Mouse (Mus musculus): ENCODE measurements around the gene Spef2. TPM values are rescaled to one million over a fixed set of nuclear protein-coding genes. Genes with fewer than 3 reads are reported as not detected.
A peak's percentile ranks its signal among the peaks of the same experiment; 100 is the strongest.
"Not testable (repeated sequence)": the region's sequence is repeated elsewhere in the genome, so short reads cannot be mapped to it uniquely, and the experiment has no call there.

Spef2 gene
- total RNA-seq, 2 experiments from 2014 or later, result 1.6 to 2.7 TPM

DNA sequence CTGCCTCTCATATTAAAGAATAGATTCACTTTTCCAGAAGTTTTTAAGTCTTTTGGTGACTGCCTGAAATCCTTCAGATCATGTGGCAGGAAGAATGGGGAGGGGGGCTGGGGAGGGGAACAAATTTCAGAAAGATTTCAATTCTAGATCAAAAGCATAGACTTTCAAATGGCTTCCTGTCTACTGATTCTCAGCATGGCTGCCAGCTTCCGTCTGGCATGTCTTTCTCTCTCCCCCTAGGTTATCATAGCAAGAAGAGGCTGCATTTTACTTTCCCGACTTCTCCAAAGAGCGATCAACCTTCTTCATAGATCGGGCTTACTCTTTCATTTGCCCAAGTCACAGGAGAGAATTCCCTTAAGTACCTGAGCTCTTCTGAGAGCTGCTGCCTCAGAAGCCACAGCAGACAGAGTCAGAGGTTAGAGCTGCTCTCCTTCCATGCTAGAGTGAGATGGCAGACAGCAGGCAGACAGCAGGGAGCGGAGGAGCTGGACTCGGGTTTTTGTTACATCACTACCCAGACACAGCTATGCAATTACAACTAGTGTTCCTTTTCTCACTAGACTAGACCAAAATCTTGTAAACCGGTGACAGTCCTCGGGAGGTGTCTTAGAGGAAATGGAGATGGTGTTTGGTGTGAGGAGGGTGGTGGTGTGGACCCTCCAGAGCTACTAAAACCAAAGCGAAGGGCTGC lies 71.2 kb downstream of the Spef2 start:
- no peak for DNase-seq (ENCODE audit: low spot score in 2 of 2)

DNA sequence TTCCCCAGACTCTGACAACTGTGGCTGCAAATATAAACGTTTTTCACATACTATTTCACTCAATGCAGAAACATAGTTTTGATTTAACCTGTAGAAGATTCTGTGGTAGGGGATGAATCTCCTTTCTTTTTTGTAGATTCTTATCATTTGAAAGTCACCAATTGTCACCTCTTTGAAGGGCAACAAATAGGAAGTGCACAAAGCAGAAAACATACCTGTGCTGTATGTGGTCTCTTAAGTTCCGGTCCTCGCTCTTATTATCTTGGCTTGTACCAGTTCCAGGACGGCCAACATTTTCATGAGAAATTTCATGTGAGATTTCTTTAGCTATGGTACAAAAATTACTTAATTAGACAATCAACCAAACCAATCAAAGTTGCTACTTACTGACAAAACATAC lies 80.1 kb downstream of the Spef2 start:
- DNase-seq (ENCODE audit: low spot score in 2 of 2), result no peak

DNA sequence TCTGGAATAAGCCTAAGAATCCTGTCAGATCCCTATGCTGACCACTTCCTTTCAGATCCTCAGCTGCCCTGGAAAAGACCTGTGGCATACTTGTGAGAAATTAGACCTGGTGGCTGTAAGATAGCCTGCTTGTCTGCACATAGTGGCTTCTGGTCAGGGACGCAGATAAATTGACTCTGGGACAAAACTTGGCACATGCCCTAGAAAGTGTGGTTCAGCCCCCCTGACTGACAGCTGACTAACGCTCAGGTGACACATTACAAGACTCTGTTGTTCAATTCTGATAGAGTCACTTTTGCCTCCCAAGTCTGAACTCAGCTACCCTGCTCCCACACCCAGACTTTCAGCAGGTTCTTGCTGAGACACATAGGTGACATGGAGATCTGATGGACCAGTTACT lies 83.7 kb downstream of the Spef2 start:
- not testable (repeated sequence) for DNase-seq (ENCODE audit: low spot score in 2 of 2)

DNA sequence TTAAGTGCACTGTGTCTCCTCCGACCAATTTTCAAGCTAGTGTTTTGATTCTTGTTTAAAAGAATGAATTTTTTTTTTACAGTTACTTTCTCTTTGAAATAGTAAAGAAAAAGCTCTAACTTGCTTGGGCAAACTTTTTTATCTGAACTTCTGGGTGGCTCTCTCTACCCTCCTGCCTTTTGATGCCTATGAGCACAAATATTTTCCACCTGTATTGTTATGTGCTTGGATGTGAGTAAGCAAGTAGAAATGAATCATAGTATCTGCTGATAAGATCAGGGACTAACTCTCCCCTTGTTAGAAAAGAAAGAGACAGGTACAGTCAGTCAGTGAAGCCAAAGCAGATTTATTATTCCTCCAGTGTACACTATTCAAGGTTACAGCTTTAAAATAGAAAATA lies 87.5 kb downstream of the Spef2 start:
- DNase-seq (ENCODE audit: low spot score in 2 of 2), result no peak

DNA sequence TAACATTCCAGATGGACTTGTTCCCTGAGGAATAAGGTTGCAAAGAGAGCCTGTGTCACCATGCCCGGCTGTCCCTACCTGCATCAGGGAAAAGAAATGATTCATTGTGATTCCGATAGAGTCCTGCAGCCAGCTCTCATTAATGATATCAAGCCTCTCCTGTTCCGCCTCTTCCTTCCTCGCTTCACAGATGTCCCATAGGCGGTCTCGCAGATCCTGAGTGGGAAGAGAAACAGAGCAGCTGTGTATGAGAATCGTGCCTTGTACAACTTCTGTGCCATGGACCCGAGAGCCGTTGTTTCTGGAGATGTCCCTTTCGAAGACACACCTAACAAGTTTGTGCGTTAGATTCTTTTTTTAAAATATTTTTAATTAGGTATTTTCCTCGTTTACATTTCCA lies 114.2 kb downstream of the Spef2 start:
- DNase-seq (ENCODE audit: low spot score in 2 of 2), result peak; percentile 25 to 67

DNA sequence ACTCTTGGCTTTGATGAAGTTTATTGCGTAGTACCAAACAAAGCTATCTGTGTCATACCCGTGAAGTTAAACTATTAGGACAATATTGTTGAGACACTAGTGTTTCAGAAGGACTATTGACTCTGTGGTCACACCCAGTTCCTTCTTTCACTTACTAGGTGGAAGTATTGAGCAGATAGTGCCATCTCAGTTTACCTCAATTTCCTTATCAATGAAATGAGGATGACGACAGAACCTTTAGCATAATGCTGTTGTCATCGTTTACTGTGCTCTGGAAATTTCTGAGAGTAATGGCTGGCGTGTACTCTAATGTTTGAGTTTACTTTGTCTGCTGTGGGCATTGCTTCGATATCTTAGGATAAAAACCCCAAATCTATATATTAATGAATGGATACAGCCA lies 117.0 kb downstream of the Spef2 start:
- DNase-seq (ENCODE audit: low spot score in 2 of 2), result no peak

DNA sequence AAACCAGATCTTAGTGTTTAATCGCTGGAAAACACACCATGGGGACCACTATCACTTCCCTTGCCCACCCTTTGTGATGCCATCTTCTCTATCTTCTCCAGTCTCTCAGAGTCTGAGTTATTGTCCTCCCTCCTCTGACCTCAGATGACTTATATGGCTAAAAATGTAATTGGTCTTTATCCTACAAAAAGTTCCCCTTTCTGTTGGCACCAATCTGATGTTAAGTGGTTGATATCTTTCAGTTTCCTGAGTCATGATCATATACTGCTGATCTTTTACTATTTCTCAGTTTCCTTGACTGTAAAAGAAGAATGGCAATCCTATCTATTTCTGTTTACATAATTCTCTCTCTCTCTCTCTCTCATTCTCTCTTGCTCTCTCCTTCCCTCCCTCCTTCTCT lies 119.0 kb downstream of the Spef2 start:
- no peak for DNase-seq (ENCODE audit: low spot score in 2 of 2)

DNA sequence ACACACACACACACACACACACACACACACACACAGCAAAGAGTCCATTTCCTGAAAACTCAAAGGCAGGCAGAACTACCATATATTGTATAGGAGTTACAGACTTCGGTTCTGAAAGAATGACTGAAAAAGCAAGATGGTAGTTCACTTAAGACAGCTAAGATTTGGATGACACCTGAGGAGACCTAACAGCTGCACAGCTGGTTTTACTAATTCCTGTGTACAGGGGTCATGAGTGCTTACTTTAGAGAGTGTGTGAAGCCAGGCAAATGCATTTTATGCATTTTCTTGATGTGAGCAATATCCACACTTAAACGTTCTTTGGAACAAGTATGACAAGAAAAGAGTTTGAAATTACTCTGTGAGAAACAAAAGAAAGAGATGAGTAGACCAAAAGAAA lies 124.0 kb downstream of the Spef2 start:
- no peak for DNase-seq (ENCODE audit: low spot score in 2 of 2)

DNA sequence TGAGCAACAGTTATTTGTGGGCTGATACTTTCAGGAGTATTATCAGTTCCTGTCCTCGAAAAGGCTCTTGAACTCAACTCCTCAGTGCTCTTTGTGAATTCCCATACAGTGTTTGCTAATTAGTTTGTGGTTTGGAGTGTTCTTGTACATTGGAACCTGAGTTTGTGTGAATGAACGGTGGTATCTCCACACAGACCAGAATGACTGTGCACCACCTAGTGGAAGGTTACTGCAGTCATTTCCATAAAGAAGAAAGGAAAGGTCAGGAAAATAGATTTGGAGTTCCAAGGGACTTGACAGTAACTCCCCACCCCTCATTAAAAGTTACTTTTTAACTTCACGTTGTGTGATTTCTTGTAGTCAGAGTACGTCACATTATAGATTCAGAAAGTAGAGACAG lies 140.5 kb downstream of the Spef2 start:
- DNase-seq (ENCODE audit: low spot score in 2 of 2), result peak in 1 of 2 experiments; percentile 24

DNA sequence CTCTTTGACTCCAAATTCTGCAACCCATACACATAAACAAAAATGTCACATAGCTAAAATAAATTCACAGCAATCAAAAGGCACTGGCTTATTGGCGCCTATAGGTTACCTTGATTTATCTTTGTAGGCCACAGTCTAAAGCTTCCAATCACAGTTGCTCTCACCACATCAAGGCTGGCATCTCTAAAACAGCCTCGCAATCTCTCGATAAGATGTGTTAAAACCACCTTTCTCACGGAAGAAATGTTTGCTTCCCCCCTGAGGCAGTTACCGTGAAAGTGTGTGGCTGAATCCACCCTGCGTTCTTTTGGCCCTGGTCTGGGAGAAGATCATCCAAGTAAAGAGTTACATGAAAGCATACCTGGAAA lies 148.6 kb downstream of the Spef2 start:
- no peak for DNase-seq (ENCODE audit: low spot score in 2 of 2)

DNA sequence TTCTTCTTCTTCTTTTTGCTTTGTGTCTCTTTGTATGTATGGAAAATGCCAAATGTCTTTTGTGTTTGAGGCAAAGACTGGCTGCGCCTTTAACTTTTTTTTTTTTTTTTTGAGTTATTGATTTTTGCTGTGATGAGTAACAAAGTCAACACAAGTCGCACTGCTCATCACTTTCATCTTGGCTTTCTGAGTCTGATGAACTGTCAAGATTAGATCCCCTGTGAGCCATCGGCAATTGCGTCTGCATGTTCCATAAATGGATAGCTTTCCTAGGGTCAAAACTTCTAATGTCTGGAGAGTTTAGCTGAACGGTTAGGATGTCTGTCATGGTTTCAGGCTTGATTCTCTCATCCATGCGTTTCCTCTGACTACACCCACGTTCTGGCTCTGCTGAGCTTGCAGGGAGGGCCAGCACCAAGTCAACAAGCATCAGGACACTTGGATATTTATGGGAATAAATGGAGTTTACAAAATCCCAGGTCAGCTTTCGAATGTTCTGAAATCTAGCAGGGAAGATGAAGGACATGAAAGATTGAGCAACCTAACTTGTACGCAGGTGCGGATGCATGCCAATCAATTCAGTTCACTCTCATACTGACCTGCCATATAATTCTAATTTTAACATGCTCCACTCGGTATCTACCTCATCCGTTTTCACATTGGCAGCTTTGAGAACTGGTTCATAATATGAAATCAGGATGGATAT lies 149.1 kb downstream of the Spef2 start:
- no peak for DNase-seq (ENCODE audit: low spot score in 2 of 2)

DNA sequence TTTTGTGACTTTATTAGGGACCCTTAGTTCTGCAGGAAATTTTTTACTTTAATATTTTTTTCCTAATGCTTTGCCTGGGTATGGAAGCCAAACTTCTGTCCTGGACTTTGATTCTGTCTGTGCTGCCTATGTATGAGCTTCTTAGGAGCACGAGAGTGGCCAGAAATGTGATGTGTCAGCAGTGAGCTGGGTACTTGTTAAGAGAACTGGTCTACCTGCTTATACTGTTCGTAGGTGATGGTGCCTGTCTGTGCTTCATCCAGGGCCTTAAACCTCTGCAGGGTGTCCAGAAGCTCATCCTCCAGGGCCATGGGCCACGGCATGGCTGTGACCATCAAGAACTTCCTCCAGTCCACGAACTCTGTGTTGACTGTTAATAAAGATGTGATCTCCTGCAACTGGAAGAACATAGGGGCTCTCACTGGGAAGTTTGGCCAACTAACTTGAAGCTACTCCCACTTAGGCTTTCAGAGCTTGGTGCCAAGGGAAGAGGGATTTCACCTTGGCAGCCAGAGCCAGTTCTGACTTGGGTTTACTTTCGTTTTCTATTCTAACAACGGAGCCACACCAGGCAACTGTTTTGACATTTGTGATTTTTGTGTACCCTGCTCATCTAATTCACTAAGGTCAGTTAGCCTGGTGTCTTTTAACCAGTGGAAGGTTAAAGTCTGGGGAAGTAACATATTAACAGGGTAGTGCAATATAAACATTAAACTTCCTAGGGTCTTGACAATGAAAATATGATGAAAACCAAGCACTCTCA lies 152.2 kb downstream of the Spef2 start:
- DNase-seq (ENCODE audit: low spot score in 2 of 2), result no peak

DNA sequence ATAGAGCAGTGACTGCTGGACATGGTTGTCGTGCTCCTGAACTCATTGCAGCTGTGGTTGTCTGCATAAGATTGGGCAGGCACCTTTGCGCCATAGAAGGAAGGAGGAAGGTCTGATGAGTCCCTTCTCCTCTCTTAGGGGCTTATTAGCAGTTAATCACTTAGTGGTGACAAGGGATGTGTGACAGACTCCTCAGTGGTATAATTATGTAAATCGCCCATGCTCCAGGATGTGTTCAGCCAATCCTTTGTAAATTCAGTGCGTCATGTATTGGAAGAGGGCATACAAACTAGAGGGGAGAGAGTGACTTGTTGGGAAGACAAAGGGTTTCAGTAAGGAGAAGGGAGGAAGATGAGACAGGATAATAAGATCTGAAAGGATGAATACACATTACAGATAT lies 158.7 kb downstream of the Spef2 start:
- no peak for DNase-seq (ENCODE audit: low spot score in 2 of 2)

DNA sequence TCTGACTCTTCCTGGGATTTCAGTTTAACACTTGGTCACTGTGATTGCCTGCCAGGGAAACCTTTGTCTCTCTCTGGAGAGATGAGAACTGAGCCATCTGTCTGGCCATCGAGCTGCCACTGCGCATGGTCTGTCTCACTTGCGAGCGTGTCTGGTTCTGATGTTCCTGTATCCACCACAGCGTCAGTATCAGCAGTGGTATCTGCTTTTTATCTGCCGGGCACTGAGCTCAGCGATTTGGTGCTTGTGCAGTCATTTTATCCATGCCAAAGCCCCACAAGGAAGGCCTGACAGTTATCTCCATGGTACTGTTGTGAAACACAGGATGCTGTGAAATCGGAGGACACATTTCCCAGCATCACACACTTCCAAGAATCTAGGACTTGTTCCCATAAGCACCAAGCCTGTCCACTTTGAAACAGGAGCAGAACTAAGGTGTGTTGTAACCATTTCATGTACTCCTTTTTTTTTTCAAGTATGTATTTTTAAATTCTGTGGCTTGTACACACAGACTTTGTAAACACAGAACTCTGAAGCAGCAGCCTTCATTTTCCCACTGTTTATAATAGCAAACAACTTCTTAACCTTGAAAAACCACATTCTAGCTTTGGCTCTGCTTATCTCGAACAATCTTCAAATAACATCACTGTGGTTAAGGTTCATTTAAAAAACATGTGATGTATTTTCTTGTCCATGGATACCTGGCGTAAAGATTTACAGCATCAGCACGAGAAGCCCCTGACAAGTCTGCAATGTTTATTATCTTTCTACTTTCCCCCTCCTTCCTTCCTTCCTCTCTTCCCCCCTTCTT lies 168.0 kb downstream of the Spef2 start:
- DNase-seq (ENCODE audit: low spot score in 2 of 2), result no peak

DNA sequence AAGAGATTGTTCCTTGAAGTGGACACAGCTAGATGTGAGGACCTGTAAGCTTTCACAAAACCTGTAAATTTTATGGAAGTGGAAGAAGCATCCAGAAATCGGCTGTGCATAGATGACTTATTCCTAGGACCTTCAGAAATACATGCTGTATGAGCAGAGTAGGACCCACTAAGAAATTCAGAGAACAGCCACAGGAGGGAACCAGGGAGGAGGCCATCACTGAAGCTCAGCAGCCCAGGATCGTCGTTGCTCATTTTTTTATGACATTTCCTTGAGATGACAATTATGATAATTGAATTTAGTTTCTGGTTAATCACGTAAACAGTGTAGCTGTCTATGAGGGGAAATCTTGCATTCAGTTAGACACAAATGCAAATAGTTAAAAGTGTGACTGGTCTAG lies 171.4 kb downstream of the Spef2 start:
- no peak for DNase-seq (ENCODE audit: low spot score in 2 of 2)

DNA sequence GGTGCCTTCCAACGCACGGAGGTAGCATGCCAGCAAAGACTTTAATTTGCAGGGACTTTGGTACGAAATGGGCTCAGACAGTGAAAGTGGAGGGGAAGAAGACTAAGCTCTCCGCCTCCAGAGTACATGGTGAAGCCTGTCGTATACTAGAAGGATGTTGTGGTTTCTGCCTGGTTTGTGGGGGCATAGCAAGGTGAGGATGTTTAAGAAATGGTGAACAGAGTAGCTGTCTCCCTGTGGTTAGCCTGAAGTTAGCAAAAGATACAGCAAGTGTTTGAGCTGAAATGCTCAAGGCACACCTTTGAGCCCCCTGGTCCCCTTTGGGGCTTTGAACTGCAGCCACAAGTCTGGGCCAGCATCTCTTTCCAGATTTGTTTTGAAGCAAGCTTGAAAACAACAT lies 173.9 kb downstream of the Spef2 start:
- DNase-seq (ENCODE audit: low spot score in 2 of 2), result no peak

DNA sequence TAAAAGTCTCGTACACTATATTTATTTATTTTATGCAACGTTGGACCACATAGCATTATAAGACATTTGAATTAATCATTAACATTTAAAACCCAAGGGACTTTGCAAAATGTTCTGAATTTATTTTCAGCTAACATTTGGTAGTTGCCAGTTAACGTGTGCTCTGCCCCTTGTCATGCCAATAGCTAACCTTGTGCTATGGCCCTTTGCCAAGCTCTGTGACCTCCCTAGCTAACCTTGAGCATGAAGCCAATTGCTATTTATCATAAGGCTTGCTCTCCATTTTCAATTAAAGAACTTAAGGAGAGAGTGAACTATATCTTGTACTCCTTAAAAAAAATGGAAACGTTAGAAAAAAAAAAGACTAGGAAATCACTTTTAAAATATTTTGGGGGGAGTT lies 175.3 kb downstream of the Spef2 start:
- no peak for DNase-seq (ENCODE audit: low spot score in 2 of 2)

DNA sequence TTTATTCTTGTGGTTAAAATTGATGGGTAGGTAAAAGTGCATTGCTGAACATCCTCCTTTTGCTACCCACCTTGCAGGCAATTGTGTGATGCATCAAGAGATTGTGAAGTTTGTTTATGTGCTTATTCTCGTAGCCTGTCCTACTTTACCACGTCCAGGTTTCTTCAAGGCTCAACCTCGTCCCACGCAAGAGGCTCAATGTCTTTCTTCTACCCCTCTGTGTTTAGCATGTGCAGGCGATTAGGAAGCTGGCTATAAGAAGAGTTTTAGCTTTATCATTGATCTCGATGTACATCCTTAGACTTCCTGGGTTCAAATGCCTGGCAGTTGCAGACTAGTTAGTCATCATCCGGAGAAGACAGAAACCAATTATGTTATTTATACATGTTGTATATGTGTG lies 176.0 kb downstream of the Spef2 start:
- no peak for DNase-seq (ENCODE audit: low spot score in 2 of 2)

DNA sequence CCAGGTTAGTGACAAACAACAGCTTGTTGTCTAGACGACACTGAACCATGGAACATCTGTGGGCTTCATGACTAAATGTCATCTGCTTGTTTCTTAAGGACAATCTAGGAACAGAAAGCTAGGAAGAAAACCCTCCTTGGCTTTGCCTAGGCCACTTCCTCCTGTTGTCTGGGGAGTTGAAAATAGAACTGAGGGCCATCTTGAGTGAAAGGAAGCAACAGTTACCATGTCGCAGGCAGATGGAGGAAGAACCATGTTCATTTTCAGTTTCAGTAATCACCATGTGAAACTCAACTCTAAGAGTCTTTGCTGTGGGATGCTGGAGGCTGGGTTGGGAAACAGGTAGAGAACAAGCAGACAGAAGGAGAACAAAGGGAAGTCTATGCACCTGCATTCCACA lies 176.8 kb downstream of the Spef2 start:
- DNase-seq (ENCODE audit: low spot score in 2 of 2), result no peak

DNA sequence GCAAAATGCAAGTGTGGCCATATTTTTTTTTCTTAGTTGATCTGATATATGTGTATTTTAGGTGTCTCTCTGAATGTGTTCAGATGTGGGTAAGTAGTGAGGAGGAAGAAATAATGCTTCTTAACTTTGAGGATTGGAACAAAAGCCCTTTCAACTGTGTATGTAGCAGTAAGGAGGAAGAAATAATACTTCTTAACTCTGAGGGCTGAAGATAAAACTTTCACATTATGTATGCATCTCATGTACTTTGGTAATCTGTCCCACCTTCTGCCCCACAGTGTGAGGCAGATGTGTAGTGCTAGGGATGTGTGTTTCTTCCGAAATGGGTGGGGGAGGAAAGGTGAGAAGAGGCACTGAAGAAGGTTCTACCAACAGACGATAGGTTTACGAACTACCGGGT lies 181.4 kb downstream of the Spef2 start:
- no peak for DNase-seq (ENCODE audit: low spot score in 2 of 2)

DNA sequence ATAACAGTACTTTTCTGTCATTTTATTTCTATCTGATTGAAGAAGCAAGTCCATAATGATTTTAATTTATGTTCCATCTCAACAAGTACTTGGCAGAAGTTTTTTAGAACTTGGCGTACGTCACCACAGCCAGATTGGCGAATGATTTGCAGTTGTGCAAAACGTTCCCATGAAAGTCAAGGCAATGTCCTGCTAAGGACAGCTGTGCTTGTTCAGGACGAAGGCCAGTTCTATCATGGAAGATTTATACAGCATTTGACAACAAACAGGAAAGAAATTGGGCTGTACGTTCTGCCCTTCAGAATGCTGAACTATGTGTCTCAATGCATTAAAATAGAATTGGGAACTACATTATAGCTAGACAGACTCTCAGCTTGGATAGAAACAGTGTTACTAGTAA lies 183.3 kb downstream of the Spef2 start:
- DNase-seq (ENCODE audit: low spot score in 2 of 2), result peak in 1 of 2 experiments; percentile 12

DNA sequence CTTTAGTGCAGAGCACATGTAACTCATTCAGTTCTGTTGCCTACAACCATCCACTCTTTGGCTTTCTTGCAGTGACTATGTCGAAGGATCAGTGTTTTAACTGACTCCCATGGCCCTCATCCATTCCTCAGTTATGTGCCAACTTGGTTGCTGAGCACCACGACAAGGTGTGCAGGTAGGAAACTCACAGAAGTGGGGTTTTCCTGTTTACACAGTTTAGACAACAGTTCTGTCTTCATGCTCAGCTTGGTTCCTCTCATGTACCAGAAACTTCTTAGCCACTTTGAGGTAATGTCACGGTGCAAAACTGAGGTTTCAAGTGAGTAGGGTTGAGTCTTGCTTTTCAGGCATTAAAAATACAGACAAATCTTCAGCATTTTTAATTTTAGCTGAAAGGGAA lies 184.5 kb downstream of the Spef2 start:
- DNase-seq (ENCODE audit: low spot score in 2 of 2), result no peak
